Mouse (Mus musculus) left cerebral cortex, adult 9 months (tissue): Measurements from ENCODE around the gene Atpif1.
"Not testable (repeated sequence)": the region's sequence is repeated elsewhere in the genome, so short reads cannot be mapped to it uniquely, and the experiment has no call there.

Experiments used
- DNase-seq, 2 experiments: peaks; one replicate each; pipeline ENCODE4 v3.0.0; 2022; ENCODE audit warnings: low spot score in 2 of 2

Atpif1 gene

GRCm38 (mm10) chr4:132491057-132491456 is 42.4 kb downstream of the Atpif1 start:
- no peak for DNase-seq

DNA sequence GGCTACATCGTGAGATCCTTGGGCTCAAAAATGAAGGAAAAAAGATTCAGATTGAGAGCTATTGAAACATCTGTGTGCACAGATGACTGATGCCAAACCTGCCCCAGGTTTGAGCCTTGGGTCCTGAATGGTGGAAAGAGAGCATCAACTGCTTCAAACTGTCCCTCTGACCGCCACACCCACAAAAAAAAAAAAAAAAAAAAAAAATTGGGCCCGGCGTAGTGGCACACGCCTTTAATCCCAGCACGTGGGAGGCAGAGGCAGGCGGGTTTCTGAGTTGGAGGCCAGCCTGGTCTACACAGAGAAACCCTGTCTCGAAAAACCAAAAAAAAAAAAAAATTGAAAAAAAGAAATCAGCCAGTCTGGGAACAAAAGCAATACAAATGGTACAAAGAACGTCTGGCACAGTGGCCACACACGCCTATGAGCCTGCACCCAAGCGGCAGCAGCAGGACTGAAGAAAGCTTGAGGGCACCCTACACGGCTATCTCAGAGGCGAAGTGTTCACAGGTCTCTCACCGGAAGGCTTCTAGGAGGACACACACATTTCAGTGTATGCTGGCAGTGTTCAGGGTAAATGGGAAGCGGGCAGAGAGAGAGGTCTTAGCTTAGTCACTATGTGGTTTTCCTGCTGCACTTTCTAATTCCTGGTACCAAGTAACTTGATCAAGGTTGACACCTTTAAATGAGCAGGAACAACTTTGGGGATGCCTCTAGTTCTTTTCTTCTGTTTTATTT is 43.0 kb downstream of the Atpif1 start:
- DNase-seq, result no peak

DNA sequence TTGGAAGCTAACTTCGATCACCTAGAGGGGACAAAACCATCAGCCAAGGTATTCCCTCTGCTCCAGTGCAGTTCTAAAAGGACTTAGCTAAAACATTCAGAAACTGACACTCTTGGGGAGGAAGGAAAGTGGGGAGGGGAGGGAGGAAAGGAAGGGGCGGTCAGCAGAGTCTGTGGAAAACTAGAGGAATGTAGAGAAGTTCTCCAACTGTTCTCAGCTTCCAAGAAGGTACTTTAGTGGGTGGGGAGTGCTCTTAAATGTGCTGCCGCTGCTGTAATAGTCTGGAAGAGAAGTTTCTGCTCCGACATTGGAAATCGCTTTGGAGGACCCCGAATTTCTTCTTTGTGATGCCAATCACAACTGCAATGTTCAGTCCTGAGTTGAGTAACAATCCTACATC is 44.5 kb downstream of the Atpif1 start:
- no peak for DNase-seq

DNA sequence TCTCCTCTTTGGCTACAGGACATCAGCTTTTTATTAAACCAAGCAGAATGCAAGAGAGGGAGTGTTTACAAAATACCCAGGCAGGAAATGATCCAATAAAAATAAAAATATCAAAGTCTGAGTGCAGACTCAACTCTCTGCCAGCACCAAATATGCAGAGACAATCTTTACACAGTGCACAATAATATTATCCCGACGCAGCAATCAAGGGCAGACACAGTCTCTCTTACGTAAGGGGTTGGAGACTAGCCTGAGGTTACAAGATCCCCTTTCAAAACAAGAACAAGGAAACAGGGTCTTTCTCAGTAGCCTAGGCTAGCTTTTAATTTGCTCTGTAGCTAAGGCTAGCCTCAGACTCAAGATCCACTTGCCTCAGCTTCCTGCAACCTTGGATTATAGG is 44.9 kb downstream of the Atpif1 start:
- DNase-seq, result no peak

DNA sequence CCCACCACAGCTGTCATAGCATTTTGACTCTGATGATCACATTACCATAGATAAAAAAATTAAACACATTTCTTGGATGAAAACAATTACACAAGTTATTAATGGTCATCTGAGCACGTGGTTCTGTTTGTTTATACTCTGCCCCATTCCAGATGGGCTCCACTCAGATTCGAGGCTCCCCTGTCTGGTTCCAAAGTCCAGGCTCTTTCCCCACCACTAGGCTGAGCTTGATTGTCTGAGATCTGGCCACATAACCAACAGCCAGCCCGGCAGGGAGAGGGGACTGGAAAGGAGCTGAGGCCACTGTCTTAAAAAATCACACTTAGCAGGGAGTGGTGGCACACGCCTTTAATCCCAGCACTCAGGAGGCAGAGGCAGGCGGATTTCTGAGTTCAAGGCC is 48.6 kb downstream of the Atpif1 start:
- DNase-seq, result no peak

GRCm38 (mm10) chr4:132484231-132484630 is 49.2 kb downstream of the Atpif1 start:
- no peak for DNase-seq

- no peak for DNase-seq
Measured at GRCm38 (mm10) chr4:132482956-132483608, 50.4 kb downstream of the Atpif1 start.

GRCm38 (mm10) chr4:132482104-132482503 is 51.4 kb downstream of the Atpif1 start:
- not testable (repeated sequence) for DNase-seq
